Mouse (Mus musculus) MEL-GATA-1-ER (cell line): ENCODE measurements around the gene Slc44a5.

Experiments
- DNase-seq: peaks from one replicate; pipeline ENCODE4 v3.0.0-alpha.2; 2012; ENCODE audit warnings: low read depth; ENCODE audit errors: extremely low read depth

Gene Slc44a5

GRCm38 (mm10) chr3:153973171-153973948, at the start of gene Slc44a5:
Slc44a5 (plus strand) TSS chr3:153973436.
- DNase-seq: no peak

- DNase-seq: no peak
These were observed 46.9 kb upstream of the Slc44a5 start for GRCm38 (mm10) chr3:153926333-153926732.

GRCm38 (mm10) chr3:153929526-153929925, 43.7 kb upstream of the Slc44a5 start:
- no peak for DNase-seq

- DNase-seq: no peak
These were observed 40.8 kb upstream of the Slc44a5 start for GRCm38 (mm10) chr3:153932461-153932860.

- DNase-seq: no peak
These were observed 37.4 kb upstream of the Slc44a5 start for GRCm38 (mm10) chr3:153935878-153936277.

- DNase-seq: no peak
These were observed 36.0 kb upstream of the Slc44a5 start for GRCm38 (mm10) chr3:153937116-153937810.

GRCm38 (mm10) chr3:153940021-153940420, 33.2 kb upstream of the Slc44a5 start:
- no peak for DNase-seq

GRCm38 (mm10) chr3:153940486-153940885, 32.8 kb upstream of the Slc44a5 start:
- no peak for DNase-seq

GRCm38 (mm10) chr3:153941613-153942012, 31.6 kb upstream of the Slc44a5 start:
- DNase-seq: no peak

- peak; percentile 26 for DNase-seq
These were observed 30.1 kb upstream of the Slc44a5 start for GRCm38 (mm10) chr3:153943003-153943640.

GRCm38 (mm10) chr3:153943901-153944334, 29.3 kb upstream of the Slc44a5 start:
- peak; percentile 84 for DNase-seq

GRCm38 (mm10) chr3:153944335-153944990, 28.8 kb upstream of the Slc44a5 start, which contains the start of gene Acadm:
Acadm (minus strand) TSS chr3:153944632.
- peak; percentile 98 for DNase-seq

- DNase-seq: no peak
These were observed 26.0 kb upstream of the Slc44a5 start for GRCm38 (mm10) chr3:153947271-153947670.

- no peak for DNase-seq
These were observed 25.1 kb upstream of the Slc44a5 start for GRCm38 (mm10) chr3:153948176-153948575.

GRCm38 (mm10) chr3:153957916-153958315, 15.3 kb upstream of the Slc44a5 start:
- DNase-seq: peak; percentile 33

- DNase-seq: peak; percentile 49
These were observed 14.1 kb upstream of the Slc44a5 start for GRCm38 (mm10) chr3:153959035-153959730.

GRCm38 (mm10) chr3:153959731-153960207, 13.5 kb upstream of the Slc44a5 start:
- DNase-seq: no peak

- DNase-seq: no peak
These were observed 12.4 kb upstream of the Slc44a5 start for GRCm38 (mm10) chr3:153960884-153961283.

GRCm38 (mm10) chr3:153961632-153962389, 11.4 kb upstream of the Slc44a5 start:
- DNase-seq: peak; percentile 24

GRCm38 (mm10) chr3:153967447-153967846, 5.8 kb upstream of the Slc44a5 start:
- no peak for DNase-seq
